Mouse (Mus musculus): ENCODE measurements around the gene Rap1gap2. TPM values are rescaled to one million over a fixed set of nuclear protein-coding genes. Genes with fewer than 3 reads are reported as not detected.

The Rap1gap2 gene
- polyA plus RNA-seq, 1 experiment from 2014 or later: 1.5 TPM

DNA sequence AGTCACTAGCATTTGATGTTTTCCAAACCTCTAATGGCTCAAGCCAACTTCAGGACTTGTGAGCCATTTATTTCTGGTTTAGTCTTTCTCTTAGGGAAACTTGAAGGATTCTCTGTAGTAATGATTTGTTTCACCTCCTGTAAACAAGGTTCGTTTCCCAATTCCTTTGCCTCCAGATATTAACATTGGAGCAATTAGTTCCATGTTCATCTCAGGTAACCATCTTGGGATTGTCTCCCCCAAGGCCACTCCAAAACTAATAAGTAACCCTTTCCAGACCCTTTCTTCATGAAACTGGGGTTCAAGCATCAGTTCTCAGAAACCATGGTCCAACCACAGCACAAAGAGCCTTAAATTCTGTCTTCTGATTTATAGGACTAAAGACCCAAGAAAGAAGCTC, 248.9 kb downstream of the Rap1gap2 start, which contains the start of gene Olfr412:
Gene Olfr412, plus strand, starts transcription at position 301 of the 400 bp plus-strand sequence.
- no peak within 1 kb of the TSS for H3K4me3 ChIP-seq (ENCODE audit: low read length)
- H3K27ac ChIP-seq (ENCODE audit: low read length): no peak within 1 kb of the TSS
- no peak within 1 kb of the TSS for H3K9ac ChIP-seq (ENCODE audit: low read length)
- no peak within 1 kb of the TSS for H3K4me2 ChIP-seq (ENCODE audit: low read depth, low read length)
- no peak for ATAC-seq (ENCODE audit: low read depth)
- no peaks in the 10 kb centered on the region for H3K9me3 ChIP-seq (ENCODE audit: control insufficient read depth, low read length)
- no peaks in the 10 kb centered on the region for H3K27me3 ChIP-seq (ENCODE audit: control insufficient read depth, insufficient read depth, low read depth, low read length)
- H3K36me3 ChIP-seq (ENCODE audit: control insufficient read depth, insufficient read depth, low read length): no peaks in the 10 kb centered on the region
- 53% methylated on average over 1 of the region's 1 CpGs for WGBS
- no peaks in the 10 kb centered on the region for H3K4me1 ChIP-seq (replicated peaks; ENCODE audit: control insufficient read depth, insufficient read depth, low read length)

DNA sequence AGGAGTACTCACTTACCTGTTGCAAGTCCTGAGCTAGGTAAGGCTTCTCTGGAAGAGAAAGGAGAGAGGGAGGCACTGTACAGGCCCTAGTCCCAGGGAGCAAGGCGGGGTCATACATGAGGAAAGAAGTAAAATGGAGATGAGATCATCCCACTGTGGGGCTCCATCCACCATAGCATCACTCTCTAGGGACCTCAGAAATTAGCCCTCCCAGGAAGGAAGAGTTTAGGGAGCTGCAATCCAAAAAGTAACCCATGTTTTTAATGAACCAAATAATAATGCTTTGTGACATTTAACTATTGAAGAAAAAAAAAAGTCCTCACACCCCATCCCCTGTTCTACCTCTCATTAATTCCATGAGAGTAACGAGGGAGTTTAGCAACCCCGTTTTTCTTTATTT, 258.2 kb downstream of the Rap1gap2 start, which contains the start of gene Olfr411:
Gene Olfr411, minus strand, starts transcription at position 101 of the 400 bp plus-strand sequence.
- WGBS: 78% methylated on average over 3 of the region's 3 CpGs
- H3K4me3 ChIP-seq (ENCODE audit: low read length): no peak within 1 kb of the TSS
- H3K9me3 ChIP-seq (ENCODE audit: control insufficient read depth, low read length): no peaks in the 10 kb centered on the region
- H3K36me3 ChIP-seq (ENCODE audit: control insufficient read depth, insufficient read depth, low read length): no peaks in the 10 kb centered on the region
- H3K27ac ChIP-seq (ENCODE audit: low read length): no peak within 1 kb of the TSS
- no peak within 1 kb of the TSS for H3K9ac ChIP-seq (ENCODE audit: low read length)
- no peak within 1 kb of the TSS for H3K4me2 ChIP-seq (ENCODE audit: low read depth, low read length)
- no peak for ATAC-seq (ENCODE audit: low read depth)
- H3K27me3 ChIP-seq (ENCODE audit: control insufficient read depth, insufficient read depth, low read depth, low read length): no peaks in the 10 kb centered on the region
- H3K4me1 ChIP-seq (replicated peaks; ENCODE audit: control insufficient read depth, insufficient read depth, low read length): no peaks in the 10 kb centered on the region

DNA sequence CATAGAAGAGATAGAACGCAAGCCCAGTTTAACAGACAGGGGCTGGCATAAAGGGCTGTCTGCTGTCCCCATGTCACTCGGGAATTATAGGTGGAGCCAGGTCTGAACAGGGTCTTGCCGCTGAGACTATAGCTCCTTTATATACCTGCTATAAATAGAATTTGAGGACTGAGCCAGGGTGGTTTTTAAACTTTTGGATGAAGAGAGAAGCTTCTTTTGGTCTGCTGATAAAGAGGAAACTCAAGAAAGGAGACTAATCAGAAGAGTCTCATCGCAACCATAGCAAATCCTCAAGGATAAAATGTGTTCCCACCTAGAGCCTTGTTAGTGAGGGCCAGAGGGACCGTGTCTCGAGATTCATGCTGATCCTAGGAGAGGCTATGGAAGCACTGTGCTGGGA, 272.8 kb downstream of the Rap1gap2 start, which contains the start of gene Olfr410:
Gene Olfr410, minus strand, starts transcription at position 101 of the 400 bp plus-strand sequence.
- no peaks in the 10 kb centered on the region for H3K36me3 ChIP-seq (ENCODE audit: control insufficient read depth, insufficient read depth, low read length)
- H3K27ac ChIP-seq (ENCODE audit: low read length): no peak within 1 kb of the TSS
- no peaks in the 10 kb centered on the region for H3K9me3 ChIP-seq (ENCODE audit: control insufficient read depth, low read length)
- H3K27me3 ChIP-seq (ENCODE audit: control insufficient read depth, insufficient read depth, low read depth, low read length): no peaks in the 10 kb centered on the region
- H3K4me2 ChIP-seq (ENCODE audit: low read depth, low read length): no peak within 1 kb of the TSS
- no peaks in the 10 kb centered on the region for H3K4me1 ChIP-seq (replicated peaks; ENCODE audit: control insufficient read depth, insufficient read depth, low read length)
- no peak within 1 kb of the TSS for H3K4me3 ChIP-seq (ENCODE audit: low read length)
- H3K9ac ChIP-seq (ENCODE audit: low read length): no peak within 1 kb of the TSS
- no peak for ATAC-seq (ENCODE audit: low read depth)
- WGBS: 81% methylated on average over 6 of the region's 6 CpGs

Other genes with a start within 250 kb of the Rap1gap2 start
- gene Olfr412, start 248.8 kb downstream of the Rap1gap2 start, polyA plus RNA-seq (2015; fragmentation: Nextera tagmentation; extraction: Ambion mirVana): not detected in 2 replicates
- 0.33 and 0.53 TPM in 2 replicates for gene Ccdc92b, start 8.7 kb upstream of the Rap1gap2 start, polyA plus RNA-seq (2015; fragmentation: Nextera tagmentation; extraction: Ambion mirVana)
- 17.7 and 18.9 TPM in 2 replicates for gene Cluh, start 38.6 kb upstream of the Rap1gap2 start, polyA plus RNA-seq (2015; fragmentation: Nextera tagmentation; extraction: Ambion mirVana)
- 40.7 and 44.9 TPM in 2 replicates for gene Pafah1b1, start 113.8 kb upstream of the Rap1gap2 start, polyA plus RNA-seq (2015; fragmentation: Nextera tagmentation; extraction: Ambion mirVana)
- 44.3 and 47.5 TPM in 2 replicates for gene Mettl16, start 159.9 kb upstream of the Rap1gap2 start, polyA plus RNA-seq (2015; fragmentation: Nextera tagmentation; extraction: Ambion mirVana)
- 3.0 and 3.1 TPM in 2 replicates for gene Mnt, start 220.0 kb upstream of the Rap1gap2 start, polyA plus RNA-seq (2015; fragmentation: Nextera tagmentation; extraction: Ambion mirVana)